Mouse (Mus musculus) bone marrow macrophage, adult 2 months (primary cell): ENCODE measurements around the gene Enc1.

ENCODE experiments used
- CTCF ChIP-seq: IDR thresholded peaks from 2 replicates; pipeline ENCODE4 v1.5.1; 2012; ENCODE audit warnings: low read depth, mild to moderate bottlenecking, low read length, moderate library complexity
- POLR2A ChIP-seq: IDR thresholded peaks from 2 replicates; pipeline ENCODE4 v1.6.1; 2012; ENCODE audit warnings: mild to moderate bottlenecking, low read depth, low read length, borderline replicate concordance

- no peak for TF ChIP-seq POLR2A
- TF ChIP-seq CTCF = no peak
These were observed 1.8 kb downstream of the Enc1 start for GRCm38 (mm10) chr13:97242716-97243115.
